ENCODE assay signal across 19 mouse cellular contexts in genomic region chr16:55710017-55710416, GRCm38 (mm10).
DNase-seq lines count a peak whose midpoint lies in the region; ATAC-seq lines count a peak whose summit lies in the region.
"Had no signal": no experiment of that assay in that cellular context is flagged by ENCODE, and none has a peak within 500 bp of the region (broad histone marks: within the 10 kb centered on the region; RNA-seq: fewer than 3 reads in every experiment).

No protein-coding gene starts in this region.

- ATAC-seq in kidney, embryonic 15.5 days (replicated peaks; ENCODE audit: low FRiP score): peak; percentile 73
- ATAC-seq in kidney, embryonic 16.5 days (ENCODE audit: low FRiP score, low TSS enrichment): no peak
- peak; percentile 77; the same call in 1 of the 2 replicates for ATAC-seq in embryonic facial prominence, embryonic 14.5 days (ENCODE audit: low read depth)
- ATAC-seq in liver, embryonic 12.5 days: no peak
- ATAC-seq: intestine, postnatal 0 days; liver, postnatal 0 days; lung, postnatal 0 days had no signal

- no peak overlapping the region for H3K27ac ChIP-seq in kidney, embryonic 15.5 days
- H3K27ac ChIP-seq in kidney, embryonic 16.5 days (ENCODE audit: low read length): no peak overlapping the region
- H3K27ac ChIP-seq in embryonic facial prominence, embryonic 14.5 days (replicated peaks; ENCODE audit: low read depth, low read length): no peak overlapping the region
- H3K27ac ChIP-seq in liver, embryonic 12.5 days: no peak overlapping the region
- H3K27ac ChIP-seq: layer of hippocampus, adult 2 months; limb, embryonic 10.5 days; stomach, embryonic 15.5 days had no signal

- no peak overlapping the region for H3K4me3 ChIP-seq in kidney, embryonic 15.5 days (replicated peaks)
- H3K4me3 ChIP-seq in kidney, embryonic 16.5 days (ENCODE audit: low read length): no peak overlapping the region
- no peak overlapping the region for H3K4me3 ChIP-seq in embryonic facial prominence, embryonic 14.5 days (ENCODE audit: low read depth, low read length)
- no peak overlapping the region for H3K4me3 ChIP-seq in liver, embryonic 12.5 days
- H3K4me3 ChIP-seq: layer of hippocampus, adult 2 months; limb, embryonic 10.5 days; stomach, embryonic 15.5 days had no signal

- no peaks in the 10 kb centered on the region for H3K27me3 ChIP-seq in kidney, embryonic 15.5 days
- no peaks in the 10 kb centered on the region for H3K27me3 ChIP-seq in kidney, embryonic 16.5 days (ENCODE audit: insufficient read depth, low read length)
- no peaks in the 10 kb centered on the region for H3K27me3 ChIP-seq in embryonic facial prominence, embryonic 14.5 days (replicated peaks; ENCODE audit: control insufficient read depth, insufficient read depth, low read length)
- no peaks in the 10 kb centered on the region for H3K27me3 ChIP-seq in liver, embryonic 12.5 days (replicated peaks)
- H3K27me3 ChIP-seq: stomach, embryonic 15.5 days had no signal

- no peaks in the 10 kb centered on the region for H3K36me3 ChIP-seq in kidney, embryonic 15.5 days
- no peaks in the 10 kb centered on the region for H3K36me3 ChIP-seq in kidney, embryonic 16.5 days (ENCODE audit: insufficient read depth, low read length)
- no peaks in the 10 kb centered on the region for H3K36me3 ChIP-seq in embryonic facial prominence, embryonic 14.5 days (ENCODE audit: control insufficient read depth, insufficient read depth, low read length)
- H3K36me3 ChIP-seq in liver, embryonic 12.5 days: no peaks in the 10 kb centered on the region
- H3K36me3 ChIP-seq: limb, embryonic 10.5 days; stomach, embryonic 15.5 days had no signal

- intact Hi-C loops in heart, postnatal 14 days (cut with DNase I): no loop called here

- no peak overlapping the region for H3K9ac ChIP-seq in kidney, embryonic 15.5 days
- no peak overlapping the region for H3K9ac ChIP-seq in kidney, embryonic 16.5 days (replicated peaks; ENCODE audit: low read length)
- H3K9ac ChIP-seq in embryonic facial prominence, embryonic 14.5 days (ENCODE audit: low read depth, low read length): no peak overlapping the region
- no peak overlapping the region for H3K9ac ChIP-seq in liver, embryonic 12.5 days
- H3K9ac ChIP-seq: liver, postnatal 0 days; stomach, embryonic 15.5 days had no signal

- H3K4me2 ChIP-seq in kidney, embryonic 15.5 days: no peak overlapping the region
- no peak overlapping the region for H3K4me2 ChIP-seq in kidney, embryonic 16.5 days (replicated peaks; ENCODE audit: low read depth, low read length)
- no peak overlapping the region for H3K4me2 ChIP-seq in embryonic facial prominence, embryonic 14.5 days (ENCODE audit: low read depth, low read length)
- H3K4me2 ChIP-seq in liver, embryonic 12.5 days: no peak overlapping the region
- H3K4me2 ChIP-seq: midbrain, embryonic 11.5 days; stomach, embryonic 15.5 days had no signal

- H3K9me3 ChIP-seq in kidney, embryonic 15.5 days (replicated peaks): no peaks in the 10 kb centered on the region
- no peaks in the 10 kb centered on the region for H3K9me3 ChIP-seq in kidney, embryonic 16.5 days (ENCODE audit: low read length)
- no peaks in the 10 kb centered on the region for H3K9me3 ChIP-seq in embryonic facial prominence, embryonic 14.5 days (ENCODE audit: control insufficient read depth, low read length)
- no peaks in the 10 kb centered on the region for H3K9me3 ChIP-seq in liver, embryonic 12.5 days (replicated peaks)
- H3K9me3 ChIP-seq: limb, embryonic 10.5 days; stomach, embryonic 15.5 days had no signal

- peak; percentile 33 for DNase-seq in embryo, embryonic 10 days (ENCODE audit: low spot score)
- no peak for DNase-seq in embryo, embryonic 9.5 days (ENCODE audit: extremely low spot score)
- peak; percentile 27 for DNase-seq in embryonic facial prominence, embryonic 14.5 days (ENCODE audit: low spot score)
- no peak for DNase-seq in heart, postnatal 14 days
- DNase-seq: adrenal gland, postnatal 25 days; cerebellum, adult 11 months; cerebellum, adult 9-11 months; kidney, postnatal 14 days; liver, postnatal 0 days; thymus, postnatal 25 days had no signal

- H3K4me1 ChIP-seq in kidney, embryonic 15.5 days: no peaks in the 10 kb centered on the region
- H3K4me1 ChIP-seq in kidney, embryonic 16.5 days (ENCODE audit: insufficient read depth, low read length): no peaks in the 10 kb centered on the region
- no peaks in the 10 kb centered on the region for H3K4me1 ChIP-seq in embryonic facial prominence, embryonic 14.5 days (ENCODE audit: control insufficient read depth, insufficient read depth, low read length)
- H3K4me1 ChIP-seq in liver, embryonic 12.5 days: no peaks in the 10 kb centered on the region
- H3K4me1 ChIP-seq: limb, embryonic 10.5 days; stomach, embryonic 15.5 days had no signal

- WGBS in kidney, embryonic 15.5 days: 23% methylated on average over 3 of the region's 3 CpGs
- WGBS in kidney, embryonic 16.5 days: 31% methylated on average over 3 of the region's 3 CpGs
- WGBS in embryonic facial prominence, embryonic 14.5 days: 23% methylated on average over 3 of the region's 3 CpGs
- WGBS in liver, embryonic 12.5 days (ENCODE audit: insufficient replicate concordance): 62% methylated on average over 3 of the region's 3 CpGs

Comparison
In these comparisons a context has a peak if more than half of its experiments do, and no peak if none do; other contexts are left out.
1. DNase-seq: peak in embryo, embryonic 10 days (single experiment) and embryonic facial prominence, embryonic 14.5 days (single experiment); none in embryo, embryonic 9.5 days (single experiment) and heart, postnatal 14 days (0 of 2).
2. ATAC-seq: peak in kidney, embryonic 15.5 days (single experiment) and embryonic facial prominence, embryonic 14.5 days (single experiment); none in kidney, embryonic 16.5 days (single experiment) and liver, embryonic 12.5 days (single experiment).